Mouse (Mus musculus) lung, postnatal 4 days (tissue): Measurements from ENCODE around the gene Sh3d19.
A peak's percentile ranks its signal among the peaks of the same experiment; 100 is the strongest.

ENCODE experiments used
- DNase-seq, 2 experiments: peaks; one replicate each; pipeline ENCODE4 v3.0.0; 2021

Gene Sh3d19

GRCm38 (mm10) chr3:85970742-85971598 is at the start of gene Sh3d19:
Sh3d19 (plus strand) TSS chr3:85971109.
- peak; percentile 91 to 96 for DNase-seq

GRCm38 (mm10) chr3:85922331-85922730 is 48.6 kb upstream of the Sh3d19 start:
- peak; percentile 66 to 75 for DNase-seq

GRCm38 (mm10) chr3:85923343-85923742 is 47.6 kb upstream of the Sh3d19 start:
- DNase-seq: no peak

DNA sequence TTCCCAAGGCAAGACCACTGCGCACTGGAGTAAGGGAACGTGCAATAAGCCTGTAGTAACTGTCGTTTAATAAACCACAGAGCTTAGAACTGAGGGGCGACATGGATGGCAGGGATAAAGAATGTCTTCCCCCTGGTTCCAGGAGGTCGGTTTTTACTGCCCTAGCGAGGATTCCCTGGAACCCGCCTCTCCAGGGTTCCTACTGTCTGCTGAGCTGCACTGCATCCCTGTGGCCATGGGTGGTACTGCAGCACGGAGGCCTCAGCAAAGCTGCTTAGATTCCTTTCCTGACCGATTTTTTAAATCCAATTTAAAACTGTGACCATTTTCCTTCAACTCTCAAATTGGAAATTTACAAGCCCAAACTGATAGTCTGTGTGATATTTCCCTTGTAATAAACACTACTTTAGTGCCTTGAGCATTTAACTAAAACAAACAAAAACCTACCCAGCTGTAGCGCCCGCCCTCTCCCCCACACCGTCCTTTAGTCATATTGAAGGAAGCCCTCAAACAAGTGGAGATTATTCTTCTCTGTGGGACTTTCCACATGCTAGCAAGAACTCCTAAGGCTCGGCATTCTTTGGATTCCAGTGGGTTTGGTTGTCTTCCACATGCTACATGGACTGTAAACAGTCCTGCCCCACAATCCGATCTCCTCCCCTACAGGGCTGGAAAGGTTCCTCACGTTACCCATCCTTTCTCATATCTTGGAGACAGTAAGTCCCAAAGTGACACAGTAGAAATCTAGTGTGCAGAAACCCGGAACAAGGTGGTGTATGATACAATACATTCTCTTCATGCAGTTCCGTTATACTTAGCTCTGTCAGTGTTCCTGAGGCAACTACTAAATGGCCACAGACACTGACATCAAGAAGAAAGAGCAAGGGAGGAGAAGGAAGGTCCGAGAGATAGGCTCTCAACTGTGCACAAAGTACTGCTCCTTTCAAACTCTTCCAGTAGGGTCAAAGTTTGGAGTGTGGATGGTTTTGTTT is 46.7 kb upstream of the Sh3d19 start:
- peak; percentile 73 to 86 for DNase-seq

GRCm38 (mm10) chr3:85927296-85927695 is 43.6 kb upstream of the Sh3d19 start:
- DNase-seq: no peak

DNA sequence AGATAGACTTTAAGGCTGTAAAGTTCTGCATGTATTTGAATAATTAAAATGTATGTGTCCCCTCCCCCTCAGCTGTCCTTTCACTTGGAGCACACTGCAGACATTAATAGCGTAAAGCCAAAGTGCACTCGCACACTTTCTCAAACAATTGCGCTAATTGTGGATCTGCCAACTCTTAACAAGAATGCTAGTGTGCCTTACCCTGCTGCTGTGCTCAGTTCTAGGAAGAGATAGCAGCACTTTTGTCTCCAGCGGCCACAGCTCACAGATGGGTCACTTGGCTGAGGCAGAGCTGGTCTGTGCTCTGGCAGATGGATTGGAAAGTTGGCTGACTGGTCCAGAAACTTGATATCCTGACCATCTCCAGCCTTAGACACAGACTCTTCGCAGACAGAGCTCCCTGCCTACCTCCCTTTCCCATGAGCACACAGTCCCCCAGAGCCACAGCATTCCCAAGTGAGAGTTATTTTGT is 42.7 kb upstream of the Sh3d19 start:
- DNase-seq: no peak

DNA sequence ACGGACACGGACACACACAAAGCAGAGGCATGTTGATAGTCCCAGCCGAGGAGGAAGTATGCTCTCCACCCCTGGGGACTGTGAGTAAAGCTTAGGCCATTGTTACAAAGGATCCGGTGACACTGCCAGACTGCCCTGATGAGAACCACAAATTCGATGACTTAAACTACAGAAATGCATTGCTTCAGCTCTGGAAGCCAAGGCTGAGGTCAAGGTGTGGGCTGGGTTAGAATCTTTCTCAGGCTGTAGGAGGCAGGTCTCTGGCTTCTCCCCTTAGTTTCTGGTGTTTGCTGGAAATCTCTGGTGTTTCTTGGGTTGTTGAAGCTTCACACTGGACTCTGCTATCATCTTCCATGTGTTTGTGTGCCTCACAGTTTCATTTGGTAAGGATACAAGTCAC is 41.2 kb upstream of the Sh3d19 start:
- no peak for DNase-seq

- no peak for DNase-seq
These were observed 40.1 kb upstream of the Sh3d19 start for GRCm38 (mm10) chr3:85930671-85931255.

DNA sequence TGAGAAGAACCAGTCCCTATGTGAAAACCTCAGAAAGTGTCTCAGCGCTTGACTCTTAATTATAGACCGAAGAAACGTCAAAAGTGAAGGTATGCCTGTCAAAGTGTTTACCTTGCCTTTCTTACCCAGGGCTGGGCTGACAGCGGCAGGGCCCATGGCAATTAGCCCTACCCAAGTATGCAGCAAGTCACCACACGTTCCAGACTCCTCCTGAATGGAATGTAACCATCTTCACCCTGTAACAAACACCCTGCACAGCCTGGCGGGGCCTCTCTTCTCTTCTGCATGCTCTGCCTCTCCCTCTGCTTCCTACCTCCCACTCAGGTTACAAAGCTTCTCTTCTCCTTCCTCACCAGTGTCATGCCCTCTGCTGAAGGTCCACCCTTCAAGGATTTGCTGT is 39.0 kb upstream of the Sh3d19 start:
- peak in 1 of 2 experiments; percentile 23 for DNase-seq

DNA sequence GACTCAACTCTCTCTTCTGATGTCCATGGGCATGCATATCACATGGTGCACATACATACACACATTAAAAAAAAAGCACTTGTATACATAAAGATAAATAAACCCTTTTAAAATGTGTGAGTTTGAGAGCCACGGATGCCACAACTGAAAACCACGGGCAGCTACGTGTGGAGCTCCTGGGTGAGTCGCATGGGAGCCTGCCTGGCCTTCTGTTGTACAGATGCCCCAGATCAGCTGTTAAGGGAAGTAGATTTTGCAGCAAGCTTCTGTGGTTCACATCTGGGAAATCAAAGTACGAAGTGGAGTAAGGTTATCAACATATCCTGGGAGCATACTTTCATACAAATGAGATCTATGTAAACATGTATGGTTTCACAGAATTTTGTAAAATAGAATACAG is 37.3 kb upstream of the Sh3d19 start:
- DNase-seq: no peak

DNA sequence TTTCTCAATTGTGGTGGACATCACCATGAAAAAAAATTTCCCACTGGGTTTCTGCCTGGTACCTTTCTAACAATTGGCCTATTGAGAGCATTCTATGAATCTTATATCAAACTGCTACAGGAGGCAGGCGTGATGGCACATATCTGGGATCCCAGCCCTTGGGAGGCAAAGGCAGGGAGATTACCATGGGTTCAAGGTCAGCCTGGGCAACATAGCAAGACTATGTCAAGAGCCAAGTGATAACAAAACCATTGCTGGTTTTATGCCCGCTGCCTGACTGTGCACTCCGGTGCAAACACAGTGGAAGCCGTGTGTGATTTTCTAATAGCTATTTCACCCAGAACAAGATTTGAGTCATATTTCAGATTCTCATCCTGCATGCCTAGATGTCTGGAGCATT is 20.0 kb upstream of the Sh3d19 start:
- no peak for DNase-seq

GRCm38 (mm10) chr3:85952696-85953283 is 18.1 kb upstream of the Sh3d19 start:
- DNase-seq: no peak

DNA sequence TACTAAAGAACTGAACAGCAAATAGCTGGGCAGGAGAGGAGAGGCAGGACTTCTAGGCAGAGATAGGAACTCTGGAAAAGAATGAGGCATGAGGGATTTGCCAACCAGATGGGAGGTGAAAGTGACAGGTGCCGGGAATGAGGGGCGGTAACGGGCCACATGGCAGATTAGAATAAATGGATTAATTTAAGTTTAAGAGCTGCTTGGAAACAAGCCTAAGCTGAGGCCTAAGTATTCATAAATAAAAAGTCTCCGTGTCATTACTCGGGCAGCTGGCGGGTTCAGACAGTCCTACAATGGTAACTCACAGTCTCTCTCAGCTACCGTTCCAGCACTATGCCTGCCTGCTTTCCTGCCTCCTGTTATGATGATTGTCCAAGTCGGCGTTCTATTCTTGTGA is 15.6 kb upstream of the Sh3d19 start:
- DNase-seq: no peak

- no peak for DNase-seq
These were observed 15.2 kb upstream of the Sh3d19 start for GRCm38 (mm10) chr3:85955704-85956103.

GRCm38 (mm10) chr3:85959669-85960068 is 11.2 kb upstream of the Sh3d19 start:
- DNase-seq: no peak

- peak; percentile 65 to 82 for DNase-seq
These were observed 9.8 kb upstream of the Sh3d19 start for GRCm38 (mm10) chr3:85961134-85961533.

- DNase-seq: no peak
These were observed 5.4 kb upstream of the Sh3d19 start for GRCm38 (mm10) chr3:85965479-85965878.

- no peak for DNase-seq
These were observed 1.9 kb upstream of the Sh3d19 start for GRCm38 (mm10) chr3:85969040-85969439.

DNA sequence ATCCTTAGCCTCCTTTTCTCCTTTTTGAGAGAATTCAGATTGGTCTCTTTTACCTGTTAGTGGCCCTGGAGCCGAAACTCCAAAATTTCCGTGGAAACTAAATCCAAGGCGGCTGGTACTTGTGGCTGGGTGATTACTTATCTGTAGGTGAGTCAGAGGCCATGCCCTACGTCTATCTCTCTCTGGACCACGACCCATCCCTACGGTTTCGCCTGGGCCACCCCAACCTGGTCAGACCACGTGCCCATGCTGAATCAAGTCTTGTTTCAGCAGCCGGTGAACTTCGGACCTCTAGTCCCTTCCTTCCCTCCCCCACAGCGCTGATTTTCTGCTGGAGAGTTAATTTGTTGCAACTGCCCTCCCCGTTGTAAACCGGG is 678 bp downstream of the Sh3d19 start:
- DNase-seq: peak; percentile 24 to 25

DNA sequence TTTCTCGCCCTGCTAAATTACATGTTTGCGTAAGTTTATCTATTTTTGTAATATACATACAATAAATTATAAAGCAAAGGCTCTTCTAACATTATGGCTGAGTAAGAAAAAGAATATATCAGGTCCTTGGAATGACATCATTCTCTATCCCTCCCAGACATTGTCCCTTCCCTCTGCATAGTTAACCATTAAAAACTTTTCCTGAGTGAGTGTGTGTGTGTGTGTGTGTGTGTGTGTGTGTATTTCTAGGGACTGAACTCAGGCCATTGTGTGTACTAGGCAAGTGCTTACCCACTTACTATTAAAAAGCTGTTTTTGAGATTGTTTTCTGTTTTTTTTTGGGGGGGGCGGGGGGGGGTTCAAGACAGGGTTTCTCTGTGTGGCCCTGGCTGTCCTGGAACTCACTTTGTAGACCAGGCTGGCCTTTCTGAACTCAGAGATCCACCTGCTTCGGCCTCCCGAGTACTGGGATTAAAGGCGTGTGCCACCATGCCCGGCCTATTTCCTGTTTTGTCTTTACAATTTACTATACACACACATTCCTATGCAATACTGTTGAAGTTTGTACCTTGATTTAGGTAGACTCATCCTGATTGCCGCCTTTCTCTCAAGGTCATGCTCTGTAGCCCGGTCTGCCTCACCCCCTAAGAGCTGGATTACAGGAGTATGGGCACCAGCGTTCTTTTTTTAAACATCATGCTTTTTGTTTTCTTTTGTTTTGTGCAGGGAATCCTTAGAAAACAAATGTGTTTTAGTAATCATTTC is 2.6 kb downstream of the Sh3d19 start:
- DNase-seq: no peak

DNA sequence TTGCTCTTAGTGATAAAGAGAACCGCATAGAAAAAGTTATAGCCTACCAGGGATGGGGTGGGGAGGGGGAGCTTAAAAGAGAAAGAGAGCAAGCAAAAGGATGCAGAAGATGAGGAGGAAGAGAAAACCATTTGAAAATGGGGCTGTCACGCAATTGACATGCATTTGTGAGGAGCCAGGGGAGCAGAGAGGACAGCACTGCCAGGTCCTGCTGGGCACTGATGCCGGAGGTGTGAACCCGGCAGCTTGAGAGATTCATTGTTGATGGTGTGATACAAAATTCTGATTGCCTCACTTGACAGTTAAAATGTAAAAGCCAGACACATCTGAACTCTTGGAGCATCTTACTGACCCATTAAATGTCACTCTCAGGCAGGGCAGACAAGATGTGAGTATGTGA is 3.5 kb downstream of the Sh3d19 start:
- no peak for DNase-seq

DNA sequence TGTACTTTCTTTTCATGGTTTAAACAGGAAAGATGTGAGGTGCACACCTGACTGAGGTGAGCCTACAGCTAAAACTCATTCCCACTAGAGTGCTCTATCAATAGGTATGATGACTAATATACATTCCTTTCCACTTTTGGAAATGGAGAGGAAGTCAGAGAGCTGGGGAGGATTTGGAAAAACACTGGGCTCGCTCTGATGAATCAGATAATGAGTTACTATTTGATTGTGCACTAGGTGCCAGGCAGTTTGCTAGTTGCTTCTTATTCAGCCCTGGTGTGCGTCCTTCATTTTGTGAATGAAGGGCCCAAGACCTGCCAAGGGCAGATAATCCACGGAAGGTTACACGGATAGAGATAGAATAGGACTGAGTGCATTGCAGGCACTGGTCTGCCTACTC is 9.1 kb downstream of the Sh3d19 start:
- no peak for DNase-seq
